Mouse (Mus musculus): ENCODE data around the gene Gm44965. TPM values are rescaled to one million over a fixed set of nuclear protein-coding genes. Genes with fewer than 3 reads are reported as not detected.

The Gm44965 gene
- polyA plus RNA-seq, 1 experiment from 2014 or later, result not detected

DNA sequence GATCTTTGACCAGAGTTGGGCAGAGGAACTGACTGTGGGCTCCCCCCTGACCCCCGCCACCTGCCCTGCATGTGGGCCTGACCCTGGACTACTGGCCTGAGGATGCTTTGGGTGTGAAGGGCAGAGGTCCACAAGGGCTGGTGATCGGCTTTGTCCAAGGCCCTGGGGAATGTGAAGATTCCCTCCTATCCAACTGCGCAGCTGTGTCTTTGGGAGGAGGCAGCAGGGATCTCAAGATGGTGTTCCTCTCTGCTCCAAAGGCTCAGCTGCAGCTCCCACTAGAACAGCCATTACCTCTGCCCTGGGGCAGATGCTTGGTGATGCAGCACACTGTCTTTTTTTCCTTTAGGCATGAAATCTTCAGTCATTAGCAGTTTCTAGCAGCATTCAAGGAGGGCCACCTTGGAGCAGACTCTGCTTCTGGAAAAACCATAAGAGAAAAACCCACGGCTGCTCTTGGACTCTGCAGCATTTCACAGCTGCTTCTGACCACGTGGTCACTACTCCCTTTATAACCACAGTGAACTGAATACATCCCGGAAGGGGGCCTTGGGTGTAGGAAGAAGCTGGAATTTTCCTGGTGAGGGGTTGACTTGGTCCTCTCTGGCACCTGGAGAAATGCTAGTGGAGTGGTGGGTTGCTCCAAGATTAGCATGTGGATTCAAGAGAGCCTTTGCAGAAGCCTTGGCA lies 44.2 kb downstream of the Gm44965 start:
- DNase-seq (ENCODE audit: low spot score), result no peak
- Histone ChIP-seq H3K27ac (peak overlapping the region; percentile 23; the same call in 1 of the 2 replicates), H3K4me1 (peaks cover 18% of the 10 kb centered on the region), H3K27me3 (ENCODE audit: low read depth, poor library complexity, severe bottlenecking) (0 out of 2 replicates have a peak, but pooled peaks cover 4% of the 10 kb centered on the region), H3K36me3 (no peaks in the 10 kb centered on the region), H3K4me3 (no peak overlapping the region), H3K9me3 (replicated peaks) (no peaks in the 10 kb centered on the region)
- 78% methylated on average over 6 of the region's 6 CpGs for WGBS

DNA sequence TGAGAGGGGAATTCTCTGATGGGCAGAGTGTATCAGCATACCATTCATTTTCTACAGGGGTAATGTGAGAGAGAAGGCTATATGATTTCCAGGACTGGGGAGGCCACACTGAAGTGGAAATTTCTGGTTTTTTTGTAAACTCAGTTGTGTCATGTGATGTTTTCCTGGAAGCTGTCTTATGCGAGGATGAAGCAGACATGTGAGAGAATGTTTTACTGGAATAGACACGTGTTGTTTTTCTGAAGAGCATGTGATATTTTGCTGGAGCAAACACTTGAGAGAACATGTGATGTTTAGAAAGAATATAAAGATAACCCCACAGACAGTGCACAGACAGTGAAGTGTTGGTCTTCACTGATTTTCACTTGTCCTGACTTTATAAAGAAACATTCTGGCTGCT lies 44.8 kb downstream of the Gm44965 start:
- Histone ChIP-seq H3K36me3 (no peaks in the 10 kb centered on the region), H3K4me1 (peaks cover 18% of the 10 kb centered on the region), H3K27ac (no peak overlapping the region), H3K9me3 (replicated peaks) (no peaks in the 10 kb centered on the region), H3K27me3 (ENCODE audit: low read depth, poor library complexity, severe bottlenecking) (0 out of 2 replicates have a peak, but pooled peaks cover 4% of the 10 kb centered on the region), H3K4me3 (no peak overlapping the region)
- no peak for DNase-seq (ENCODE audit: low spot score)
- 82% methylated on average over 2 of the region's 2 CpGs for WGBS

DNA sequence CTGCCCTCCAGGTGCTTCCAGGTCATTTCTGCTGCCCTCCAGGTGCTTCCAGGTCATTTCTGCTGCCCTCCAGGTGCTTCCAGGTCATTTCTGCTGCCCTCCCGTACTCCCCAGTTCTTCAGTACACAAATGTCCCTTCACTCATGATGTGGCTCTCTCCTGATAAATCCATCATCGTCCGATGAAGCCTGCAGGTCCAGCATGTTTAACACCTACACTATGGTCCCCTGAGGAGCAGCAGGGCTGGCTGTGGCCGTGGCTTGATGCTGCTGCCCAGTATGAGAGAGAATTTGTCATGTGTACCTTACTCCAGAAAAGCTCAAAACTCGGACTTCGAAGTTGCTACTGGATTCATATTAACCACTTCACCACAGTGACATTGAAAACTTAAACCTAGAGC lies 47.6 kb downstream of the Gm44965 start:
- peaks cover 16% of the 10 kb centered on the region for H3K4me1 ChIP-seq
- H3K27me3 ChIP-seq (ENCODE audit: low read depth, poor library complexity, severe bottlenecking), result no peaks in the 10 kb centered on the region
- no peak overlapping the region for H3K27ac ChIP-seq
- H3K36me3 ChIP-seq, result no peaks in the 10 kb centered on the region
- H3K4me3 ChIP-seq, result no peak overlapping the region
- no peaks in the 10 kb centered on the region for H3K9me3 ChIP-seq (replicated peaks)
- no peak for DNase-seq (ENCODE audit: low spot score)
- WGBS, result 73% methylated on average over 6 of the region's 6 CpGs

DNA sequence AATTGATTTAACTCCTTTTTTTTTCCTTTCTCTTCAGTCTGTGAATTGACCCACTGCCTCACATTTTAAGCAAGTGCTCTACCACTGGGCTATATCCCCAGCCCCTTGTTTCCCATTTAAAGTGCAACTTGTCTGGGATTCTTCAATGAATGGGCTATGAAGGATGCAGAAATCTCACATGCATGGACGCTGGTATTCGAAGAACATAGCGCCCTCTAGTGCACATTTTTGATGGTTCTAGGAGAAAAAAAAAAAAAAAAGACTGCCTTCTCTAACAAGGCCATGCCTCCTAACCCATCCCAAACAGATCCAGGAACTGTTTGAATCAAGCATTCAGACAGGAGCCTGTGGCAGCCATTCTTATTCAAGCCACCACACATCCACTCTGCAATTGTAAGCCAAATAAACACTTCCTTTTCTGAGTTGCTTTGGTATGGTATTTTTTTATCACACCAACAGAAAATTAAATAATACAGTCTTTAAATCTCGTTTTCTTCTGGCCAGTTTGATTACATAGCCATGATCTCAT lies 49.1 kb downstream of the Gm44965 start:
- DNase-seq (ENCODE audit: low spot score), result no peak
- WGBS, result 28% methylated on average over 4 of the region's 4 CpGs
- Histone ChIP-seq H3K9me3 (replicated peaks) (no peaks in the 10 kb centered on the region), H3K4me1 (0 out of 2 replicates have a peak, but pooled peaks cover 8% of the 10 kb centered on the region), H3K27ac (no peak overlapping the region), H3K36me3 (no peaks in the 10 kb centered on the region), H3K27me3 (ENCODE audit: low read depth, poor library complexity, severe bottlenecking) (no peaks in the 10 kb centered on the region), H3K4me3 (no peak overlapping the region)

DNA sequence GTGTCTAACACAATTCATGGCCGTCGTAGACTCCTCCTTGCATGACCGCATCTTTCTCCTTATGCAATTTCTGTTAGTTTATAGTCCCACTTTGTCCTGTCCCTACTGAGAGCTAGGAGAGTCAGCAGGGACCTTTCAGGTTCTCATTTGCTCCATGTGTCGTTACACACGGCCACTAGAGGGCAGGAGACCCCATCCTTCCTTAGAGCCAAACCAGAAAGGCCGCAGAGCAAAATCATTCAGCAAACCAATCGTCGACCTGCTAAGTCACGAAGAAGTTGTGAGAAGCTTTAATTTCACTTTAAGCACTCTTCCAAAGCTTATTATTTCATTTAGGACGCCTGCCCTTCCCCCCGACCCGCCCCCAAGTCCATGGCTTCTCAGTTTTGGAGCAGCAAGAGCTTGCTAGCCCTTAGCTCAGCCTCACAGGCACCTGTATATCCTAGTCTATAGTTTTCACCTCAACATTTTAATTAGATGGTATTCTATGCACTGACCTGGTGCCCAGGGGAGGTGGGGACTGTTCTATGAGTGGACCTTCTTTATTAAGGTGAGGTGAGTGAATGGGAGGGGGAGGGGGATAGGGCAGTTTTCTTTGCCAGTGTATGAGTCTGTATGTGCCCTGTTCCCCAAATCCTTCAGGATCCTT lies 52.0 kb downstream of the Gm44965 start:
- Histone ChIP-seq H3K36me3 (no peaks in the 10 kb centered on the region), H3K4me1 (0 out of 2 replicates have a peak, but pooled peaks cover 3% of the 10 kb centered on the region), H3K27me3 (ENCODE audit: low read depth, poor library complexity, severe bottlenecking) (no peaks in the 10 kb centered on the region), H3K27ac (no peak overlapping the region), H3K9me3 (replicated peaks) (no peaks in the 10 kb centered on the region), H3K4me3 (no peak overlapping the region)
- DNase-seq (ENCODE audit: low spot score), result peak; percentile 74
- WGBS, result 19% methylated on average over 12 of the region's 12 CpGs

DNA sequence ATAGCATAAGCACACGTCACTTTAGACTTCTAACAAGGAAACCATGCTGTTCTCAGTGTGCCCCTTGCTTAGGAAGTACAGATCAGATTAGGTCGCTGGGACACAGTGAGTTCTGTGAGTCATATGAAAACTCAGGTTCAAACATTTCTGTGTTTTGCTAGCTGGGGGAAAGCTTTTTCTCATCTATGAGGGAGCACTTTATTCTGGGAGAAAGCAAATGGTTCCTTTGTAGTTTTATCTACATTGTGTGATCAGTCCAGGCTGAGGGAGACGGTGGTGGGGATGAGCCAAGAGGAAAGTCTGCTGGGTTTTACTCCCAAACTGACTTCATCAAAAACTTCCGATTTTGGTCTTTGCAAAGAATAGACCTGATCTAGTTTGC lies 52.6 kb downstream of the Gm44965 start:
- 0 out of 2 replicates have a peak, but pooled peaks cover 3% of the 10 kb centered on the region for H3K4me1 ChIP-seq
- H3K36me3 ChIP-seq, result no peaks in the 10 kb centered on the region
- no peak overlapping the region for H3K4me3 ChIP-seq
- DNase-seq (ENCODE audit: low spot score), result no peak
- 87% methylated on average over 4 of the region's 4 CpGs for WGBS
- no peaks in the 10 kb centered on the region for H3K9me3 ChIP-seq (replicated peaks)
- H3K27me3 ChIP-seq (ENCODE audit: low read depth, poor library complexity, severe bottlenecking), result no peaks in the 10 kb centered on the region
- H3K27ac ChIP-seq, result no peak overlapping the region

DNA sequence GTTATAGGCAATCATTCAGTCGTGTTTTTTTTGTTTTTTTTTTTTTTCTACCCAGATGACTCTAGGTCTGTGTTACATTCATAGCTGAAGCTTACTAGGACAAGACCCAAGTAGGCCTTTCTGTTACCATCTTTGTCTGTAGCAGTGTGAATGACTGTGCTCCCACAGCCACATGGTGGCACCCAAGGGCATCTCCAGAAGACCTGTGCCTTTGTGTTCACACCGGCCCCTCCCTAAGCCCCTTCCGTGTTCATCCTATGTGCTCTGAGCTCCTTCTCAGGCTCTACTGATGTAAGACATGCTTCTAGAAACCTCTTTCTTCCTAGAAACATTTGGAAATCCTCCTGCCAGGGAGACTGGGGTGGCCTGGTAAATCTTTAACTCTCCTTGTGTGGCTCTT lies 53.3 kb downstream of the Gm44965 start, which contains the start of gene Gimap8:
TSS of gene Gimap8 (plus strand) at position 240 of the 400 bp plus-strand sequence.
- H3K9me3 ChIP-seq (replicated peaks), result no peaks in the 10 kb centered on the region
- no peaks in the 10 kb centered on the region for H3K27me3 ChIP-seq (ENCODE audit: low read depth, poor library complexity, severe bottlenecking)
- H3K27ac ChIP-seq, result no peak within 1 kb of the TSS; the same call in 1 of the 2 replicates
- no peak for DNase-seq (ENCODE audit: low spot score)
- H3K4me3 ChIP-seq, result no peak within 1 kb of the TSS
- WGBS, result 58% methylated on average over 3 of the region's 3 CpGs
- H3K4me1 ChIP-seq, result 0 out of 2 replicates have a peak, but pooled peaks cover 3% of the 10 kb centered on the region
- no peaks in the 10 kb centered on the region for H3K36me3 ChIP-seq

DNA sequence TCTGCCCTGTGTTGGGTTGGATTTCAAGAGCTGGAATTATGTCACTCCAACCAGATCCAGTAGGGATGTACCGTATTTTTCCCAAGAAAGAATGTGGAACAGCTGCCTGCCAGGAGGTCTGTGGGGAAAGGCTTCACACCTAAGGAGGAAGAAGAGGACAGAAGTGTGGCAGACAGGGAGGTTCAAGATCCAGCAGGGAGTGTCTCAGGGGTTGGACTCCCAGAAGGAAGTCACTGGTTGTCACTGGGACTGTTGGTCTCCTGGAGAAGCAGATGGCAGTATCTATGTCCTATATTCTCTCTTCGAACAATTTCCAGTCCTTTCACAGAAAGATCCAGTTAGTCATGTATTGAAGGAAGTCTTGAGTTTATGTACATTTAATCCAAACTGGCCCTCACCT lies 53.9 kb downstream of the Gm44965 start:
- DNase-seq (ENCODE audit: low spot score), result no peak
- 90% methylated on average over 2 of the region's 2 CpGs for WGBS
- no peaks in the 10 kb centered on the region for H3K9me3 ChIP-seq (replicated peaks)
- H3K4me3 ChIP-seq, result no peak overlapping the region
- 0 out of 2 replicates have a peak, but pooled peaks cover 3% of the 10 kb centered on the region for H3K4me1 ChIP-seq
- H3K27ac ChIP-seq, result no peak overlapping the region
- H3K36me3 ChIP-seq, result no peaks in the 10 kb centered on the region
- H3K27me3 ChIP-seq (ENCODE audit: low read depth, poor library complexity, severe bottlenecking), result no peaks in the 10 kb centered on the region

DNA sequence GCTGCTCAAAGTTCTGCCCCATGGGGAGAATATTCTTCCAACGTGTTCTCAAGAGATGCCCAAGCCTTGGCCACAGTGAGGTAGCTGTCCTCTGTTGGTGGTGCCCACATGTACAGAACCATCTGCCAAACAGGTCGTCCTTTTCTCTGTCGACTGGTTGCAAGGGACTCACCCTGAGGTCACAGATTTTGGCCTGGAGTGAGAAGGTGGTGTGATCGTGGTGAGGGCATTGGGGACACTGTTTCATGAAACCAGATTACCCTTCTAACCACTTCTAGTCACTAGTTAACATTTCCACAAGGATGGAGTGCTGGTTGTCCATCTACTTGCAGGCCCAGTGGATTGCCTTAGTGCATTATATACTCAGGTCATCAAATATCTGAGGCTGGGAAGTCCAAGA lies 55.0 kb downstream of the Gm44965 start:
- H3K9me3 ChIP-seq (replicated peaks), result no peaks in the 10 kb centered on the region
- no peak for DNase-seq (ENCODE audit: low spot score)
- 0 out of 2 replicates have a peak, but pooled peaks cover 3% of the 10 kb centered on the region for H3K4me1 ChIP-seq
- H3K4me3 ChIP-seq, result no peak overlapping the region
- 96% methylated on average over 4 of the region's 4 CpGs for WGBS
- H3K27ac ChIP-seq, result no peak overlapping the region
- no peaks in the 10 kb centered on the region for H3K36me3 ChIP-seq
- no peaks in the 10 kb centered on the region for H3K27me3 ChIP-seq (ENCODE audit: low read depth, poor library complexity, severe bottlenecking)

DNA sequence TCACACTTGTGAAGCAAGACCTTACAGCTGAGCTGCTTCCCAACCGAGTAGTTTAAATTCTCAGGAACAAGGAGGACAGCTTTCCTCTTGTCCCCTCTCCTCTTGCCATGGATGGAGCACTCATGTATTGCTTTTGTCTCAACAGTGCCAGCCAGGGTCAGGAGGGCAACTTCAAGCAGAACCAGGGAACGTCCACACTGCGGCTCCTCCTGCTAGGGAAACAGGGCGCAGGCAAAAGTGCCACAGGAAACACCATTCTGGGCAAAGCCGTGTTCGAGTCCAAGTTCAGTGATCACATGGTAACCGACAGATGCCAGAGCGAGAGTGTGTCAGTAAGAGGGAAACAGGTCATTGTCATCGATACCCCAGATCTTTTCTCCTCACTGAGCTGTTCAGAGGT lies 56.3 kb downstream of the Gm44965 start:
- H3K4me3 ChIP-seq, result no peak overlapping the region
- H3K27ac ChIP-seq, result no peak overlapping the region
- DNase-seq (ENCODE audit: low spot score), result no peak
- H3K36me3 ChIP-seq, result no peaks in the 10 kb centered on the region
- 0 out of 2 replicates have a peak, but pooled peaks cover 3% of the 10 kb centered on the region for H3K4me1 ChIP-seq
- no peaks in the 10 kb centered on the region for H3K27me3 ChIP-seq (ENCODE audit: low read depth, poor library complexity, severe bottlenecking)
- 89% methylated on average over 9 of the region's 9 CpGs for WGBS
- no peaks in the 10 kb centered on the region for H3K9me3 ChIP-seq (replicated peaks)

DNA sequence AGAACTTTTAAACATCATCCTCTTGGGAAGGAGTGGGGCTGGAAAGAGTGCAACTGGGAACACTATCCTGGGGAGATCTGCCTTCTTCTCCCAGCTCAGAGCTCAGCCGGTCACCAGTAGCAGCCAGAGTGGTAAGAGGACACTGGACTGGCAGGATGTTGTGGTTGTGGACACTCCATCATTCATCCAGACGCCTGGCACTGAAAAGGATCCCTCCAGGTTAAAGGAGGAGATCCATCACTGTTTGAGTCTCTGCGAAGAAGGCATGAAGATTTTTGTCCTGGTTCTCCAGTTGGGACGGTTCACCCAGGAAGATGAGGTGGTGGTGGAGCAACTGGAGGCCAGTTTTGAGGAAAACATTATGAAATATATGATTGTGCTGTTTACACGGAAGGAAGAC lies 65.0 kb downstream of the Gm44965 start:
- WGBS, result 78% methylated on average over 5 of the region's 5 CpGs

DNA sequence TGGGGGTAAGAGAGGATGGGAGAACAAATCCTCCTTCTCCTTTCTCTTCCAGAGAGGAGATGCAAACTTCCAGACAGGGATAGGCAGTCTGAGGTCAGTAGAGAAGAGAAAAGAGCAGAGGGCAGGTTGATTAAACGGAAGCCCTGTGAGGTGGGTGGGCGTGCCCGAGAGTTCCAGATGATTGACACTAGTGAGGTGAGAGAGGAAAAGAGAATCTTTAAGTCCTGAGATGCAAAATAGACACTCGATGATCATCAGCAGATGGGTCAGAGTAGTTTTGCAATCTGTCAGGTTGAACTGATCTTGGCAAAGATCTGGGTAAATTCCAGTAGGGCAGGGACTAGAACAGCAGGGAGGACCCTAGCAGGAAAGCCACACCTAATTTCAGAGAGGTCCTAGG lies 71.0 kb downstream of the Gm44965 start:
- H3K27ac ChIP-seq, result no peak overlapping the region
- no peaks in the 10 kb centered on the region for H3K27me3 ChIP-seq (ENCODE audit: low read depth, poor library complexity, severe bottlenecking)
- no peaks in the 10 kb centered on the region for H3K9me3 ChIP-seq (replicated peaks)
- no peaks in the 10 kb centered on the region for H3K4me1 ChIP-seq
- no peaks in the 10 kb centered on the region for H3K36me3 ChIP-seq
- no peak overlapping the region for H3K4me3 ChIP-seq
- no peak for DNase-seq (ENCODE audit: low spot score)
- 90% methylated on average over 4 of the region's 4 CpGs for WGBS

More for the DNA sequence above, 65.0 kb downstream of the Gm44965 start:
- H3K4me3 ChIP-seq, result no peak overlapping the region
- H3K36me3 ChIP-seq, result no peaks in the 10 kb centered on the region
- DNase-seq (ENCODE audit: low spot score), result no peak
- H3K9me3 ChIP-seq (replicated peaks), result no peaks in the 10 kb centered on the region
- no peaks in the 10 kb centered on the region for H3K4me1 ChIP-seq
- H3K27ac ChIP-seq, result no peak overlapping the region
- H3K27me3 ChIP-seq (ENCODE audit: low read depth, poor library complexity, severe bottlenecking), result no peaks in the 10 kb centered on the region

DNA sequence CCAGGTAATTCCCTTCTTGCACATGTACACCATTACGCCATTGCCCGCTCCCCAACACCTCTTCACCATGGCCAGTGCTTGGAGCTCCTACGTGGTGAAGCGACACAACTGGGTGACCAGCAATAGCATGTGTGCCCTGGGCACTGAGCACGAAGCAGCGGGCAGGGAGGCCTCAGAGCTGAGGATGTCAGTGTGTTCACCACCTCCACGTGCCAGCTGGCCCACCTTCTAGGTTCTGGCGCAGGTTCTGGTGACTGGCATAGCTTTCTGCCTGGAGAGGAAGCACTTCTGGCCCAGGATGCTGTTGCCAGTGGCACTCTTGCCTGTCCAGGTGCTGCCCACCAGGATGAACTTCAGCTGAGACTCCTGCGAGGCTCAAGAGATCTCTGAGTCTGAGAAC lies 71.7 kb downstream of the Gm44965 start:
- Histone ChIP-seq H3K36me3 (no peaks in the 10 kb centered on the region), H3K9me3 (replicated peaks) (no peaks in the 10 kb centered on the region), H3K4me3 (no peak overlapping the region), H3K27me3 (ENCODE audit: low read depth, poor library complexity, severe bottlenecking) (no peaks in the 10 kb centered on the region), H3K27ac (no peak overlapping the region), H3K4me1 (no peaks in the 10 kb centered on the region)
- DNase-seq (ENCODE audit: low spot score), result no peak
- 92% methylated on average over 9 of the region's 9 CpGs for WGBS
